Mouse (Mus musculus): Measurements from ENCODE around the gene Nectin3. TPM values are rescaled to one million over a fixed set of nuclear protein-coding genes. Genes with fewer than 3 reads are reported as not detected.

Gene Nectin3
- polyA plus RNA-seq (2015; fragmentation: Nextera tagmentation; extraction: Ambion mirVana), result 43.6 and 44.9 TPM in 2 replicates

- no peaks in the 10 kb centered on the region for H3K27me3 ChIP-seq (replicated peaks)
- H3K9me3 ChIP-seq, result no peaks in the 10 kb centered on the region
- H3K4me3 ChIP-seq (replicated peaks), result peak within 1 kb of the TSS; percentile 92
- WGBS, result 4% methylated on average over 4 of the region's 4 CpGs
- ATAC-seq, result no peak
- no peaks in the 10 kb centered on the region for H3K36me3 ChIP-seq
- H3K27ac ChIP-seq, result peak within 1 kb of the TSS; percentile 98
- no peaks in the 10 kb centered on the region; the same call in 1 of the 2 replicates for H3K4me1 ChIP-seq (replicated peaks)
- peak within 1 kb of the TSS; percentile 63 for H3K9ac ChIP-seq
- H3K4me2 ChIP-seq (replicated peaks), result peak within 1 kb of the TSS; percentile 75
Measured at GRCm38 (mm10) chr16:46498421-46498789, at the start of gene Nectin3. Gene Nectin3, minus strand, starts transcription at chr16:46498525.

GRCm38 (mm10) chr16:46538092-46538491 is 39.8 kb upstream of the Nectin3 start:
- no peaks in the 10 kb centered on the region for H3K4me1 ChIP-seq (replicated peaks)
- ATAC-seq, result no peak
- H3K27me3 ChIP-seq (replicated peaks), result no peaks in the 10 kb centered on the region
- H3K9ac ChIP-seq, result no peak overlapping the region
- H3K4me2 ChIP-seq (replicated peaks), result no peak overlapping the region
- H3K27ac ChIP-seq, result no peak overlapping the region
- H3K4me3 ChIP-seq (replicated peaks), result no peak overlapping the region
- no peaks in the 10 kb centered on the region for H3K9me3 ChIP-seq
- WGBS, result 85% methylated on average over 3 of the region's 3 CpGs
- H3K36me3 ChIP-seq, result no peaks in the 10 kb centered on the region

GRCm38 (mm10) chr16:46532465-46533254 is 34.3 kb upstream of the Nectin3 start:
- ATAC-seq, result peak; percentile 78
- no peak overlapping the region for H3K4me3 ChIP-seq (replicated peaks)
- no peaks in the 10 kb centered on the region for H3K27me3 ChIP-seq (replicated peaks)
- H3K9me3 ChIP-seq, result no peaks in the 10 kb centered on the region
- H3K9ac ChIP-seq, result no peak overlapping the region
- H3K4me2 ChIP-seq (replicated peaks), result no peak overlapping the region
- 62% methylated on average over 5 of the region's 5 CpGs for WGBS
- no peaks in the 10 kb centered on the region for H3K36me3 ChIP-seq
- no peaks in the 10 kb centered on the region for H3K4me1 ChIP-seq (replicated peaks)
- H3K27ac ChIP-seq, result no peak overlapping the region

- WGBS, result 68% methylated on average over 3 of the region's 3 CpGs
- no peak overlapping the region for H3K27ac ChIP-seq
- H3K4me2 ChIP-seq (replicated peaks), result no peak overlapping the region
- no peak overlapping the region for H3K9ac ChIP-seq
- no peaks in the 10 kb centered on the region for H3K27me3 ChIP-seq (replicated peaks)
- ATAC-seq, result no peak
- H3K4me1 ChIP-seq (replicated peaks), result no peaks in the 10 kb centered on the region
- H3K36me3 ChIP-seq, result no peaks in the 10 kb centered on the region
- no peaks in the 10 kb centered on the region for H3K9me3 ChIP-seq
- H3K4me3 ChIP-seq (replicated peaks), result no peak overlapping the region
Measured at GRCm38 (mm10) chr16:46531023-46531422, 32.7 kb upstream of the Nectin3 start.

GRCm38 (mm10) chr16:46520885-46521417 is 22.6 kb upstream of the Nectin3 start:
- Histone ChIP-seq H3K9ac (no peak overlapping the region), H3K9me3 (no peaks in the 10 kb centered on the region), H3K4me2 (replicated peaks) (no peak overlapping the region), H3K4me3 (replicated peaks) (no peak overlapping the region), H3K27me3 (replicated peaks) (no peaks in the 10 kb centered on the region), H3K27ac (0 out of 2 replicates have a peak overlapping the region, but pooled peaks have one; percentile 5), H3K4me1 (replicated peaks) (no peaks in the 10 kb centered on the region), H3K36me3 (no peaks in the 10 kb centered on the region)
- ATAC-seq, result peak; percentile 76
- WGBS, result 42% methylated on average over 5 of the region's 5 CpGs

- H3K27ac ChIP-seq, result no peak overlapping the region
- ATAC-seq, result peak; percentile 48
- 61% methylated on average over 2 of the region's 2 CpGs for WGBS
- no peaks in the 10 kb centered on the region for H3K4me1 ChIP-seq (replicated peaks)
- no peak overlapping the region for H3K4me3 ChIP-seq (replicated peaks)
- H3K9ac ChIP-seq, result no peak overlapping the region
- no peak overlapping the region for H3K4me2 ChIP-seq (replicated peaks)
- H3K27me3 ChIP-seq (replicated peaks), result no peaks in the 10 kb centered on the region
- no peaks in the 10 kb centered on the region for H3K36me3 ChIP-seq
- H3K9me3 ChIP-seq, result no peaks in the 10 kb centered on the region
Measured at GRCm38 (mm10) chr16:46519606-46520005, 21.3 kb upstream of the Nectin3 start.

GRCm38 (mm10) chr16:46507944-46508333 is 9.6 kb upstream of the Nectin3 start:
- Histone ChIP-seq H3K4me3 (replicated peaks) (no peak overlapping the region), H3K4me1 (replicated peaks) (no peaks in the 10 kb centered on the region), H3K27ac (no peak overlapping the region), H3K27me3 (replicated peaks) (no peaks in the 10 kb centered on the region), H3K36me3 (no peaks in the 10 kb centered on the region), H3K4me2 (replicated peaks) (no peak overlapping the region), H3K9ac (no peak overlapping the region), H3K9me3 (no peaks in the 10 kb centered on the region)
- 68% methylated on average over 3 of the region's 3 CpGs for WGBS
- ATAC-seq, result no peak

- Histone ChIP-seq H3K4me3 (replicated peaks) (no peak overlapping the region), H3K9me3 (no peaks in the 10 kb centered on the region), H3K4me2 (replicated peaks) (no peak overlapping the region), H3K9ac (no peak overlapping the region), H3K27ac (no peak overlapping the region), H3K27me3 (replicated peaks) (no peaks in the 10 kb centered on the region), H3K36me3 (no peaks in the 10 kb centered on the region), H3K4me1 (replicated peaks) (no peaks in the 10 kb centered on the region)
- WGBS, result 38% methylated on average over 3 of the region's 3 CpGs
- peak; percentile 92 for ATAC-seq
Measured at GRCm38 (mm10) chr16:46507260-46507943, 9.1 kb upstream of the Nectin3 start.

- H3K4me2 ChIP-seq (replicated peaks), result no peak overlapping the region
- H3K27me3 ChIP-seq (replicated peaks), result no peaks in the 10 kb centered on the region
- H3K9ac ChIP-seq, result no peak overlapping the region
- 79% methylated on average over 4 of the region's 4 CpGs for WGBS
- no peaks in the 10 kb centered on the region for H3K36me3 ChIP-seq
- no peak overlapping the region for H3K27ac ChIP-seq
- no peak for ATAC-seq
- no peaks in the 10 kb centered on the region for H3K9me3 ChIP-seq
- H3K4me1 ChIP-seq (replicated peaks), result no peaks in the 10 kb centered on the region
- no peak overlapping the region for H3K4me3 ChIP-seq (replicated peaks)
Measured at GRCm38 (mm10) chr16:46504006-46504405, 5.7 kb upstream of the Nectin3 start.

GRCm38 (mm10) chr16:46502311-46502710 is 4.0 kb upstream of the Nectin3 start:
- Histone ChIP-seq H3K4me2 (replicated peaks) (no peak overlapping the region), H3K4me3 (replicated peaks) (no peak overlapping the region), H3K4me1 (replicated peaks) (no peaks in the 10 kb centered on the region), H3K9me3 (no peaks in the 10 kb centered on the region), H3K27ac (no peak overlapping the region), H3K36me3 (no peaks in the 10 kb centered on the region), H3K9ac (no peak overlapping the region), H3K27me3 (replicated peaks) (no peaks in the 10 kb centered on the region)
- 67% methylated on average over 2 of the region's 2 CpGs for WGBS
- ATAC-seq, result no peak

GRCm38 (mm10) chr16:46500759-46501158 is 2.4 kb upstream of the Nectin3 start:
- H3K9me3 ChIP-seq, result no peaks in the 10 kb centered on the region
- no peak overlapping the region for H3K27ac ChIP-seq
- 82% methylated on average over 3 of the region's 3 CpGs for WGBS
- H3K27me3 ChIP-seq (replicated peaks), result no peaks in the 10 kb centered on the region
- H3K36me3 ChIP-seq, result no peaks in the 10 kb centered on the region
- no peak for ATAC-seq
- H3K9ac ChIP-seq, result no peak overlapping the region
- H3K4me3 ChIP-seq (replicated peaks), result no peak overlapping the region
- H3K4me1 ChIP-seq (replicated peaks), result no peaks in the 10 kb centered on the region
- H3K4me2 ChIP-seq (replicated peaks), result no peak overlapping the region

GRCm38 (mm10) chr16:46497686-46498420 is 472 bp downstream of the Nectin3 start:
- WGBS, result under 1% methylated on average over 32 of the region's 32 CpGs
- no peak for ATAC-seq
- no peaks in the 10 kb centered on the region for H3K36me3 ChIP-seq

More at GRCm38 (mm10) chr16:46497686-46498420, 472 bp downstream of the Nectin3 start:
- H3K4me2 ChIP-seq (replicated peaks), result peak overlapping the region; percentile 75
- H3K4me1 ChIP-seq (replicated peaks), result no peaks in the 10 kb centered on the region; the same call in 1 of the 2 replicates
- peak overlapping the region; percentile 63 for H3K9ac ChIP-seq
- H3K27me3 ChIP-seq (replicated peaks), result no peaks in the 10 kb centered on the region
- H3K27ac ChIP-seq, result peak overlapping the region; percentile 98
- peak overlapping the region; percentile 92 for H3K4me3 ChIP-seq (replicated peaks)
- no peaks in the 10 kb centered on the region for H3K9me3 ChIP-seq
